Mouse (Mus musculus): ENCODE measurements around the gene Pgpep1. TPM values are rescaled to one million over a fixed set of nuclear protein-coding genes. Genes with fewer than 3 reads are reported as not detected.

Pgpep1 gene
- polyA plus RNA-seq, 1 experiment = 34.9 TPM

DNA sequence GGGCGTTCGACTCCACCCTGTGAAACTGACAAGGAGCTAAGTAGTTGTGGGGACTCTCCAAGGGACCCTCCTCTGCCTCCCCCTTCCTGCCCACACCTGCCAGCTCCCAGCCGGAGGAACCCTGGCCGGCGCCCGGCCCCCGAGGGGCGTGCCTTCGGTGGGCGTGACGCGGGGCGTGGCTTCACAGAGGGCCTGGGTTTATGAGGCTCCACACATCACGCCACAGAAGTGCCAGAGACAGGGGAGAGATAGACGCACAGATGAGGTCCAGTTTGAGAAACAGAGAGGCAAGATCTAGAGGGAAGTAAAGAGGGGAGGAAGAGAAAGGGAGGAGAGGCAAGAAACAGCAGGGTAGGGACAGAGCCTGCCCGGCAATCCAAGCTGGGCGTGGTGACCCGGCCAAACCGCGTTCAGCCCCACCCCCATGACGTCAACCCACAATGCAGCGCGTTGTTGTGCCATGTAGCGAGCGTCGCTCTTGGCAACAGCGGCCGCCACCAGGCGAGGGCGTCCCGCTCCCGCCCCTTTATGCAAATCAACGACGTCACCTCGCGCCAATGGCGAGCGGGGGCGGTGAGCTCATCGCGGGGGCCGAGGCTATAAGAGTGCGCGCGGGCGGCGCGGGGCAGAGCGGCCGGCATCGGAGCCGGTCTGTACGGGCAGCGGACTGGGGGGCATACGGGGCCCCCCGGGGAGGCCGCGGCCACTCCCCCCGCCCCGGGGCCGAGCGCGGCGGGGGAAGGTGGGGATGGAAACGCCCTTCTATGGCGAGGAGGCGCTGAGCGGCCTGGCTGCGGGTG, 38.3 kb upstream of the Pgpep1 start, which contains the start of gene Jund:
Jund (plus strand) TSS at position 640 of the 800 bp plus-strand sequence.
- Histone ChIP-seq H3K79me3 (ENCODE audit: low read depth) (peaks cover 10% of the 10 kb centered on the region), H3K27me3 (ENCODE audit: control insufficient read depth, insufficient read depth, insufficient read length) (no peaks in the 10 kb centered on the region), H3K36me3 (ENCODE audit: control insufficient read depth, insufficient read depth) (no peaks in the 10 kb centered on the region), H3K79me2 (ENCODE audit: control insufficient read depth, insufficient read depth) (peaks cover 33% of the 10 kb centered on the region), H3K4me3 (ENCODE audit: insufficient read depth, poor library complexity, severe bottlenecking) (peak within 1 kb of the TSS; percentile 80), H3ac (ENCODE audit: control insufficient read depth, insufficient read length, low read depth) (peak within 1 kb of the TSS; percentile 80)
- TF ChIP-seq FOSL1 (IDR thresholded peaks at IDR 0.05; ENCODE audit: insufficient read depth, low read length, poor library complexity, severe bottlenecking) = no peak
- no peak for TF ChIP-seq USF1 (IDR thresholded peaks at IDR 0.05; ENCODE audit: low read depth)

DNA sequence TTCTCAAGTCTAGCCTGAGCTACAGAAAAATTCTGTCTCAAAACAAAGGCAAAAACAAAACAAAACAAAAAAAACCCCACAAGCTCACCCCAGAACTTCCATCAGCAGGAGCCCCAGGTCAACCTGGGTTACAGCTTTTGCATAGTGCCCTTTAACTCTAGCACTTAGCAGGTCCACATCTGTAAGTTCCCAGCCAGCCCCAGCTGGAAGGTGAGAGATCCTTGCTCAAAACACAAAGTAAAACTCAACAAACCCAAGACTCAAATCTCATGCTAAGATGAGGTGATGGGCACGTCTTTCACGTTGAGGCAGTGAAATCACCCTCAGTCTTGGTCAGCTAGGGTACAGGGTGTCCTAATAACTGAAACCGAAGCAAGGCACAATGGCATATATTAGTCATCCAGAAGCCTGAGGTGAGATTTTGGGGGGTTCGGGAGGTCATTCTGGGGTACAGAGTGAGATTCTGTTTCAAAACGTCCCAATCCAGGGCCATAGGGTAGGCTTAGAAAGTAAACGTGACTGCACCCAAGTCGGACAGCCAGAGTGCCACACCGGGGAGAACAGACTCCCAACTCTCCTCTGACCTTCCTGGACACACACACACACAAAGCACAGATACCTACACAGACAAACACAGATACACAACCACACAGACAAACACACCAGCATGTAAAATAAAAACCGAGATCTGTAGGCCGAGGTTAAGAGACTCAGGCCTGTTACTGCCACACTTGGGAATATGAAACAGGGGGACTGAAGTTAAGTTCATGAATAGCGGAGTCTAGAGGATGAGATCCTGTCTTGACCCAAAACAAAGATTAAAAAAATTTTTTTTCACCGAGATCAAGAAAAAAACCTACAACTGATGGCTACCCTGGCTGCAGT, 37.4 kb upstream of the Pgpep1 start:
- Histone ChIP-seq H3K36me3 (ENCODE audit: control insufficient read depth, insufficient read depth) (no peaks in the 10 kb centered on the region), H3K79me2 (ENCODE audit: control insufficient read depth, insufficient read depth) (peaks cover 33% of the 10 kb centered on the region), H3K27me3 (ENCODE audit: control insufficient read depth, insufficient read depth, insufficient read length) (no peaks in the 10 kb centered on the region), H3K79me3 (ENCODE audit: low read depth) (peaks cover 10% of the 10 kb centered on the region), H3ac (ENCODE audit: control insufficient read depth, insufficient read length, low read depth) (peak overlapping the region; percentile 28), H3K4me3 (ENCODE audit: insufficient read depth, poor library complexity, severe bottlenecking) (no peak overlapping the region)
- TF ChIP-seq MYOG (IDR thresholded peaks at IDR 0.05; ENCODE audit: control insufficient read depth, extremely low read depth, insufficient read length) (no peak), MYOD1 (IDR thresholded peaks at IDR 0.05; ENCODE audit: control insufficient read depth, insufficient read length, low read depth) (no peak), USF1 (IDR thresholded peaks at IDR 0.05; ENCODE audit: low read depth) (no peak), MAX (IDR thresholded peaks at IDR 0.05) (no peak), CTCF (IDR thresholded peaks at IDR 0.05; ENCODE audit: control insufficient read depth, insufficient read depth, insufficient read length) (no peak), FOSL1 (IDR thresholded peaks at IDR 0.05; ENCODE audit: insufficient read depth, low read length, poor library complexity, severe bottlenecking) (no peak)

DNA sequence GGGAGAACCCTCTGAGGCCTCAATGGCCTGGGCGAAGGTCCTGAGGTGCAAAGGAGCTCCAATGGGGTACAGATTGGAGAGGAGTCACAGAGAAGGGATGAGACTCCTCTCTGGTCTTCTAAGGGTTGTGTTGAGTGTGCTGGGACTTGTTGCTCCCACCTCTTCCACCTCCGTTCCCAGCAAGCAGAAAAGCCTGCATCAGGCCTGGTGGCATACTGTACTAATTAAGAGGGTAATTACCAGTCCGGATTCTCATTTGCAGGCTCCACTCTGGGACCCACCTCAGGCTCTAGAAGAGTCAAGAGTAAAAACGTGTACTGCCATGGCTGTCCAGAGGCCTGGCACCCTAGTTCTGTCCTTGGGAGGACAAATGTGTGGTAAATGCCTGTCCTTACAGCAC, 36.8 kb upstream of the Pgpep1 start:
- no peak overlapping the region for H3K4me3 ChIP-seq (ENCODE audit: insufficient read depth, poor library complexity, severe bottlenecking)
- H3K27me3 ChIP-seq (ENCODE audit: control insufficient read depth, insufficient read depth, insufficient read length) = no peaks in the 10 kb centered on the region
- no peaks in the 10 kb centered on the region for H3K36me3 ChIP-seq (ENCODE audit: control insufficient read depth, insufficient read depth)
- H3ac ChIP-seq (ENCODE audit: control insufficient read depth, insufficient read length, low read depth) = no peak overlapping the region
- H3K79me2 ChIP-seq (ENCODE audit: control insufficient read depth, insufficient read depth) = peaks cover 31% of the 10 kb centered on the region
- TF ChIP-seq FOSL1 (IDR thresholded peaks at IDR 0.05; ENCODE audit: insufficient read depth, low read length, poor library complexity, severe bottlenecking) (no peak), MYOD1 (IDR thresholded peaks at IDR 0.05; ENCODE audit: control insufficient read depth, insufficient read length, low read depth) (no peak), CEBPB (IDR thresholded peaks at IDR 0.05; ENCODE audit: low read depth) (no peak), USF1 (IDR thresholded peaks at IDR 0.05; ENCODE audit: low read depth) (no peak), CTCF (IDR thresholded peaks at IDR 0.05; ENCODE audit: control insufficient read depth, insufficient read depth, insufficient read length) (no peak), MAX (IDR thresholded peaks at IDR 0.05) (no peak), MYOG (IDR thresholded peaks at IDR 0.05; ENCODE audit: control insufficient read depth, extremely low read depth, insufficient read length) (no peak)
- H3K79me3 ChIP-seq (ENCODE audit: low read depth) = peaks cover 10% of the 10 kb centered on the region

DNA sequence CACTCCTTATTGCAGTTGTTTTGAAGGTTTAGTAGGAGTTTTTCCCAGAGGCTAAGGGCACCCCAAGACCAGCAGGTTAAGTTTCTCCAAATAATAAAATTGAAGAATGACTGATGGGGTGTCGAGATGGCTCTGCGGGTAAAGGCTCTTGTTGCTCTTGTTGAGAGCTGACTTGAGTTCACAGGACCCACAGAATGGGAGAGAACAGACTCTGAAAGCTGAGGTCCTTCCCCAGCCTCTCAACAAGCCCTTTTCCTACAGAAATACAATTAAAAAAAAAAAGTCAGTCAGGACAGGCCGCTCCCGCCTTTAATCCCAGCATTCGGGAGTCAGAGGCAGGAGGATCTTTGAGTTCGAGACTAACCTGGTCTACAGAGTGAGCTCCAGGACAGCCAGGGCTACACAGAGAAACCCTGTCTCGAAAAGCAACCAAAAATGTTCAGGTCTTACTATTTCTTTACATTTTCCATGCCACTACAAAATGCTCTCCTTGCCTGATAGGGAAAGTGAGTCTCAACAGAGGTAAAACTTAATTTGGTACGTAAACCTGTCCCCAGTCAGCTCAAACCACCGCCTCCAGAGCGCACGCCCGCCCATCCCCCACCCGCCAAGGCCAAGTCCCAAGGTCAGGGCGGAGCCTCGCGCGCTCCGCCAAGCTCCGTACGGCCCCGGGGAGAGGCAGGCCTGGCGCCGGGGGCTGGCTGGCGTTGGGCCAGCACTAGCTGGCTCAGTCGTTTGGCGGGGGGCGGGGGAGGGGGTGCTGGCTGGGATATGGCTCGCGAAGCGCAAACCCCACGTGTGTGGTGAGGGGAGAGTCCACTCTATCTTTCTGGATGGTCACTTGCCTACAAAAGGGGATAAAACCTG, 36.1 kb upstream of the Pgpep1 start:
- Histone ChIP-seq H3K27me3 (ENCODE audit: control insufficient read depth, insufficient read depth, insufficient read length) (no peaks in the 10 kb centered on the region), H3ac (ENCODE audit: control insufficient read depth, insufficient read length, low read depth) (no peak overlapping the region), H3K36me3 (ENCODE audit: control insufficient read depth, insufficient read depth) (no peaks in the 10 kb centered on the region), H3K79me2 (ENCODE audit: control insufficient read depth, insufficient read depth) (peaks cover 25% of the 10 kb centered on the region), H3K79me3 (ENCODE audit: low read depth) (peaks cover 10% of the 10 kb centered on the region), H3K4me3 (ENCODE audit: insufficient read depth, poor library complexity, severe bottlenecking) (no peak overlapping the region)
- TF ChIP-seq MYOD1 (IDR thresholded peaks at IDR 0.05; ENCODE audit: control insufficient read depth, insufficient read length, low read depth) (no peak), CEBPB (IDR thresholded peaks at IDR 0.05; ENCODE audit: low read depth) (no peak), USF1 (IDR thresholded peaks at IDR 0.05; ENCODE audit: low read depth) (no peak), CTCF (IDR thresholded peaks at IDR 0.05; ENCODE audit: control insufficient read depth, insufficient read depth, insufficient read length) (no peak), MYOG (IDR thresholded peaks at IDR 0.05; ENCODE audit: control insufficient read depth, extremely low read depth, insufficient read length) (no peak), MAX (IDR thresholded peaks at IDR 0.05) (no peak), FOSL1 (IDR thresholded peaks at IDR 0.05; ENCODE audit: insufficient read depth, low read length, poor library complexity, severe bottlenecking) (no peak)

DNA sequence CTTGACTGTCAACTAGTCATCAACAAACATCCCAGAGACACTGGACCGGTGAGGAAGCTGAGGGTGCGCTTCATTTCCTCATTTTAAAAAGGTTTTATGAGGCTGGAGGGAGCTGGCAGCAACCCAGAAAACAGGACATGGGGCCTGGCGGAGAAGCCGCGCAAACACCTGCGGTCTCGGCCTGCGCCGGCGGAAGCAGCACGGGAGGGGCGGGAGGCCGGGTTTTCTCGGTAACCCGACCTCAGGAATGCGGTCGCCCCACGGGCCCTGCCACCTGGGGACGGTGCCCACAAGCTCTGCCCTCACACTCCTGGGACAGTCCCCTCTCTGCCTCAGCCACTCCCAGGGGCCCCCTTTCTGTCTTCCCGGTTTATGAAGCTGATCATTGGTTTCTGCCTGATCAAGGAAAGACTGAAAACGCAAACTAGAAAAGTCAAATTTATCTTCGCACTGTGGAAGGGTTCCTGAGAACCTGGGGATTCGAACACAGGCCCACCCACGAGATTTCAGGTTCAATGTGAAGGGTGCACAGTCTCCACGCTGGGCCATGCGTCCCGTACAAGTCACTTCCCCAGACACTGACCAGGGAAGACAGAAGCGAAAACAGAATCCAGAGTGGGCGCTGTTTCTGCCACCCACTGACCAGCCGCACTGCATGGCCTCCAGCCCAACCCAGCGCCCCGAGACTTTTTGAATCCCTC, 35.3 kb upstream of the Pgpep1 start:
- H3K36me3 ChIP-seq (ENCODE audit: control insufficient read depth, insufficient read depth) = no peaks in the 10 kb centered on the region
- H3K79me2 ChIP-seq (ENCODE audit: control insufficient read depth, insufficient read depth) = peaks cover 17% of the 10 kb centered on the region
- no peak overlapping the region for H3K4me3 ChIP-seq (ENCODE audit: insufficient read depth, poor library complexity, severe bottlenecking)
- H3K27me3 ChIP-seq (ENCODE audit: control insufficient read depth, insufficient read depth, insufficient read length) = no peaks in the 10 kb centered on the region
- TF ChIP-seq MAX (IDR thresholded peaks at IDR 0.05) (no peak), USF1 (IDR thresholded peaks at IDR 0.05; ENCODE audit: low read depth) (no peak), CTCF (IDR thresholded peaks at IDR 0.05; ENCODE audit: control insufficient read depth, insufficient read depth, insufficient read length) (no peak), CEBPB (IDR thresholded peaks at IDR 0.05; ENCODE audit: low read depth) (no peak), FOSL1 (IDR thresholded peaks at IDR 0.05; ENCODE audit: insufficient read depth, low read length, poor library complexity, severe bottlenecking) (no peak), MYOD1 (IDR thresholded peaks at IDR 0.05; ENCODE audit: control insufficient read depth, insufficient read length, low read depth) (no peak), MYOG (IDR thresholded peaks at IDR 0.05; ENCODE audit: control insufficient read depth, extremely low read depth, insufficient read length) (no peak)
- H3ac ChIP-seq (ENCODE audit: control insufficient read depth, insufficient read length, low read depth) = no peak overlapping the region
- H3K79me3 ChIP-seq (ENCODE audit: low read depth) = peaks cover 8% of the 10 kb centered on the region

Data from C2C12 (cell line).